Mouse (Mus musculus): ENCODE results near the gene Fes. TPM values are rescaled to one million over a fixed set of nuclear protein-coding genes. Genes with fewer than 3 reads are reported as not detected.

Fes gene
- polyA plus RNA-seq, 1 experiment from 2014 or later: 5.6 TPM

- CTCF ChIA-PET: interaction anchor here (1.0 kb wide), 1 partner anchor 112 kb away, joined by 3 read pairs; no protein-coding TSS in a partner anchor
- TF ChIP-seq CTCF (IDR thresholded peaks at IDR 0.05): no peak
- in situ Hi-C loops (cut with MboI; ENCODE audit: low pct_unique_long_range_greater_than_20kb): no loop called here
- no peak for ATAC-seq
- DNase-seq (ENCODE audit: low read depth, low spot score): no peak
- H3K27me3 ChIP-seq: no peaks in the 10 kb centered on the region
- POLR2A ChIA-PET: interaction anchor here (0.6 kb wide), 1 partner anchor 112 kb away, joined by 4 read pairs; no protein-coding TSS in a partner anchor
Measured at GRCm38 (mm10) chr7:80405188-80405695, 17.5 kb upstream of the Fes start, which contains the start of gene Furin. Gene Furin, minus strand, starts transcription at chr7:80405436.

GRCm38 (mm10) chr7:80404101-80404894 lies 16.6 kb upstream of the Fes start:
- in situ Hi-C loops (cut with MboI; ENCODE audit: low pct_unique_long_range_greater_than_20kb): no loop called here
- no peak for TF ChIP-seq CTCF (IDR thresholded peaks at IDR 0.05)
- no peak for ATAC-seq
- no peak for DNase-seq (ENCODE audit: low read depth, low spot score)
- H3K27me3 ChIP-seq: no peaks in the 10 kb centered on the region
- CTCF ChIA-PET: interaction anchor here (0.7 to 1.0 kb wide), 3 partner anchors 14 to 113 kb away, joined by 3 read pairs; no protein-coding TSS in a partner anchor
- POLR2A ChIA-PET: no interaction called here

GRCm38 (mm10) chr7:80403551-80403950 lies 15.8 kb upstream of the Fes start:
- ChIA-PET CTCF (interaction anchor here (0.7 kb wide), 1 partner anchor 21 kb away, joined by 3 read pairs; no protein-coding TSS in a partner anchor), POLR2A (interaction anchor here (0.6 to 1.2 kb wide), 4 partner anchors 8 to 36 kb away, joined by 3 to 5 read pairs (median 3); no protein-coding TSS in a partner anchor)
- no peak for TF ChIP-seq CTCF (IDR thresholded peaks at IDR 0.05)
- in situ Hi-C loops (cut with MboI; ENCODE audit: low pct_unique_long_range_greater_than_20kb): no loop called here
- ATAC-seq: no peak
- no peaks in the 10 kb centered on the region for H3K27me3 ChIP-seq
- no peak for DNase-seq (ENCODE audit: low read depth, low spot score)

- no peak for TF ChIP-seq CTCF (IDR thresholded peaks at IDR 0.05)
- peak; percentile 55 for ATAC-seq
- ChIA-PET CTCF (no interaction called here), POLR2A (interaction anchor here (0.7 to 1.2 kb wide), 3 partner anchors 11 to 36 kb away, joined by 3 read pairs; no protein-coding TSS in a partner anchor)
- in situ Hi-C loops (cut with MboI; ENCODE audit: low pct_unique_long_range_greater_than_20kb): no loop called here
- H3K27me3 ChIP-seq: no peaks in the 10 kb centered on the region
- DNase-seq (ENCODE audit: low read depth, low spot score): no peak
Measured at GRCm38 (mm10) chr7:80402651-80403321, 15.0 kb upstream of the Fes start.

GRCm38 (mm10) chr7:80401860-80402641 lies 14.3 kb upstream of the Fes start:
- ChIA-PET CTCF (no interaction called here), POLR2A (no interaction called here)
- ATAC-seq (peak; percentile 22), DNase-seq (ENCODE audit: low read depth, low spot score) (no peak)
- in situ Hi-C loops (cut with MboI; ENCODE audit: low pct_unique_long_range_greater_than_20kb): no loop called here
- no peak for TF ChIP-seq CTCF (IDR thresholded peaks at IDR 0.05)
- H3K27me3 ChIP-seq: no peaks in the 10 kb centered on the region

- ATAC-seq (no peak), DNase-seq (ENCODE audit: low read depth, low spot score) (peak; percentile 56)
- in situ Hi-C loops (cut with MboI; ENCODE audit: low pct_unique_long_range_greater_than_20kb): no loop called here
- no peaks in the 10 kb centered on the region for H3K27me3 ChIP-seq
- ChIA-PET POLR2A (no interaction called here), CTCF (interaction anchor here (0.8 to 2.7 kb wide), 2 partner anchors 9 to 15 kb away, joined by 3 to 11 read pairs; no protein-coding TSS in a partner anchor)
- no peak for TF ChIP-seq CTCF (IDR thresholded peaks at IDR 0.05)
Measured at GRCm38 (mm10) chr7:80401041-80401859, 13.5 kb upstream of the Fes start.

GRCm38 (mm10) chr7:80400571-80400970 lies 12.8 kb upstream of the Fes start:
- DNase-seq (ENCODE audit: low read depth, low spot score): no peak
- no peak for ATAC-seq
- CTCF ChIA-PET: interaction anchor here (0.8 to 2.7 kb wide), 3 partner anchors 10 to 21 kb away, joined by 3 to 11 read pairs (median 3); no protein-coding TSS in a partner anchor
- H3K27me3 ChIP-seq: no peaks in the 10 kb centered on the region
- in situ Hi-C loops (cut with MboI; ENCODE audit: low pct_unique_long_range_greater_than_20kb): no loop called here
- POLR2A ChIA-PET: no interaction called here
- no peak for TF ChIP-seq CTCF (IDR thresholded peaks at IDR 0.05)

GRCm38 (mm10) chr7:80400099-80400498 lies 12.4 kb upstream of the Fes start:
- DNase-seq (ENCODE audit: low read depth, low spot score): peak; percentile 46
- ChIA-PET CTCF (interaction anchor here (0.8 to 2.7 kb wide), 3 partner anchors 10 to 21 kb away, joined by 3 to 11 read pairs (median 3); no protein-coding TSS in a partner anchor), POLR2A (no interaction called here)
- in situ Hi-C loops (cut with MboI; ENCODE audit: low pct_unique_long_range_greater_than_20kb): no loop called here
- TF ChIP-seq CTCF (IDR thresholded peaks at IDR 0.05): no peak
- H3K27me3 ChIP-seq: no peaks in the 10 kb centered on the region
- peak; percentile 44 for ATAC-seq

All from Patski (cell line).